Mouse (Mus musculus) left cerebral cortex, adult 2 months (tissue): ENCODE measurements around the gene Tmem33. TPM values are rescaled to one million over a fixed set of nuclear protein-coding genes. Genes with fewer than 3 reads are reported as not detected.

Experiments
- DNase-seq, 2 experiments: peaks; one replicate each; pipeline ENCODE4 v3.0.0; 2021 to 2022; ENCODE audit warnings: low spot score in 2 of 2, mixed read lengths in 1 of 2; ENCODE audit errors: extremely low spot score in 1 of 2
- H3K27ac ChIP-seq: fragments of 200-600 bp; 2 replicates; pipeline ENCODE4 v1.8.1; 2022
- H3K4me3 ChIP-seq: fragments of 200-600 bp; 2 replicates; pipeline ENCODE4 v1.8.1; 2022
- CTCF ChIP-seq: fragments of 200-600 bp; IDR thresholded peaks from 2 replicates; pipeline ENCODE4 v1.8.1; 2022; ENCODE audit warnings: antibody characterized with exemption, mild to moderate bottlenecking, moderate library complexity
- intact Hi-C: fragments of 180-260 bp; cut with DNase I; formaldehyde crosslinking; loops from one replicate; pipeline ENCODE4 v1.15.1; 2025
- long read RNA-seq, 2 experiments: library from polyadenylated mRNA; stranded (forward); transcript quantifications; one replicate each; pipeline ENCODE4 v2.0.0; 2021; ENCODE audit warnings: borderline mapping rate in 2 of 2
- total RNA-seq, 2 experiments: library from RNA; stranded (reverse); gene quantifications; 2 replicates each; pipeline ENCODE4 v1.2.3; 2021

Gene Tmem33
- total RNA-seq = 10 to 100 TPM; 90.2 to 92.8 TPM
- long read RNA-seq, experiment 1, full-length matches to known transcripts = 77 of 93 reads
- long read RNA-seq, experiment 1, partial matches to known transcripts = 9 of 93 reads
- long read RNA-seq, experiment 1, other reads (novel, unspliced or antisense) = 7 of 93 reads
- long read RNA-seq, experiment 2, full-length matches to known transcripts = 65 of 75 reads
- long read RNA-seq, experiment 2, partial matches to known transcripts = 3 of 75 reads
- long read RNA-seq, experiment 2, other reads (novel, unspliced or antisense) = 7 of 75 reads

GRCm38 (mm10) chr5:67260531-67261371 is at the start of gene Tmem33:
Tmem33 (plus strand) TSS chr5:67260565.
- TF ChIP-seq CTCF = no peak
- intact Hi-C loops = loop anchor here (2.0 kb wide), 1 partner anchor 46 kb away; the partner anchor contains the start of gene Slc30a9
- DNase-seq = peak; percentile 87 to 91
- H3K27ac ChIP-seq = peak within 1 kb of the TSS; percentile 94
- H3K4me3 ChIP-seq = peak within 1 kb of the TSS; percentile 83

GRCm38 (mm10) chr5:67213168-67213567 is 47.2 kb upstream of the Tmem33 start:
- Histone ChIP-seq H3K4me3 (no peak overlapping the region), H3K27ac (no peak overlapping the region)
- intact Hi-C loops = no loop called here
- no peak for DNase-seq
- TF ChIP-seq CTCF = no peak

- no peak for TF ChIP-seq CTCF
Observed at GRCm38 (mm10) chr5:67215121-67216030, 45.0 kb upstream of the Tmem33 start.

GRCm38 (mm10) chr5:67216031-67216778 is 44.2 kb upstream of the Tmem33 start:
- DNase-seq = no peak
- intact Hi-C loops = no loop called here
- H3K4me3 ChIP-seq = no peak overlapping the region
- no peak overlapping the region for H3K27ac ChIP-seq
- TF ChIP-seq CTCF = no peak

More at GRCm38 (mm10) chr5:67215121-67216030, 45.0 kb upstream of the Tmem33 start:
- Histone ChIP-seq H3K27ac (no peak overlapping the region), H3K4me3 (no peak overlapping the region)
- intact Hi-C loops = no loop called here
- DNase-seq = no peak

- H3K4me3 ChIP-seq = no peak overlapping the region
Observed at GRCm38 (mm10) chr5:67216779-67217095, 43.6 kb upstream of the Tmem33 start.

GRCm38 (mm10) chr5:67221901-67222300 is 38.5 kb upstream of the Tmem33 start:
- no peak overlapping the region for H3K4me3 ChIP-seq

More at GRCm38 (mm10) chr5:67216779-67217095, 43.6 kb upstream of the Tmem33 start:
- intact Hi-C loops = no loop called here
- H3K27ac ChIP-seq = no peak overlapping the region
- DNase-seq = no peak
- no peak for TF ChIP-seq CTCF

GRCm38 (mm10) chr5:67222440-67223390 is 37.6 kb upstream of the Tmem33 start:
- TF ChIP-seq CTCF = no peak
- intact Hi-C loops = no loop called here
- no peak overlapping the region for H3K27ac ChIP-seq
- no peak overlapping the region for H3K4me3 ChIP-seq
- no peak for DNase-seq

More at GRCm38 (mm10) chr5:67221901-67222300, 38.5 kb upstream of the Tmem33 start:
- no peak for DNase-seq
- intact Hi-C loops = no loop called here
- no peak for TF ChIP-seq CTCF
- no peak overlapping the region for H3K27ac ChIP-seq

- intact Hi-C loops = loop anchor here (2.0 kb wide), 1 partner anchor 121 kb away; no protein-coding TSS in a partner anchor
Observed at GRCm38 (mm10) chr5:67223391-67224121, 36.8 kb upstream of the Tmem33 start.

GRCm38 (mm10) chr5:67224122-67224502 is 36.3 kb upstream of the Tmem33 start:
- Histone ChIP-seq H3K4me3 (no peak overlapping the region), H3K27ac (no peak overlapping the region)
- no peak for TF ChIP-seq CTCF
- no peak for DNase-seq
- intact Hi-C loops = loop anchor here (2.0 kb wide), 1 partner anchor 121 kb away; no protein-coding TSS in a partner anchor

More at GRCm38 (mm10) chr5:67223391-67224121, 36.8 kb upstream of the Tmem33 start:
- no peak overlapping the region for H3K4me3 ChIP-seq
- H3K27ac ChIP-seq = no peak overlapping the region
- no peak for DNase-seq
- no peak for TF ChIP-seq CTCF
